Mouse (Mus musculus) MEL (cell line): ENCODE measurements around the gene Krt73. TPM values are rescaled to one million over a fixed set of nuclear protein-coding genes. Genes with fewer than 3 reads are reported as not detected.

Source experiments
- DNase-seq: peaks from one replicate; pipeline ENCODE4 v3.0.0; 2011; ENCODE audit warnings: low read depth, low spot score
- H3K27ac ChIP-seq: 2 replicates; pipeline ENCODE4 v1.5.1; 2012; ENCODE audit warnings: low read depth, mild to moderate bottlenecking, control low read depth, low read length, moderate library complexity; ENCODE audit not compliant: control insufficient read depth
- H3K27me3 ChIP-seq, 2 experiments: fragments of 150-350 bp in 1 of 2; sonication (generic) in 1 of 2; 2 replicates each; pipeline ENCODE4 v1.6.1; 2012; ENCODE audit warnings: low read length in 2 of 2, mild to moderate bottlenecking in 2 of 2, improper control_type of control experiment in 1 of 2, moderate library complexity in 1 of 2; ENCODE audit not compliant: insufficient read depth in 2 of 2, control insufficient read depth in 1 of 2
- H3K36me3 ChIP-seq, 2 experiments: 2 replicates each; pipeline ENCODE4 v1.6.1; 2012 to 2014; ENCODE audit warnings: low read length in 2 of 2, improper control_type of control experiment in 1 of 2, inconsistent platforms in 1 of 2, mild to moderate bottlenecking in 1 of 2; ENCODE audit not compliant: insufficient read depth in 2 of 2, control insufficient read depth in 1 of 2
- H3K4me1 ChIP-seq, 2 experiments: fragments of 150-350 bp in 1 of 2; sonication (generic) in 1 of 2; 2 replicates each; pipeline ENCODE4 v1.6.1; 2012; ENCODE audit warnings: low read length in 2 of 2, improper control_type of control experiment in 1 of 2, mild to moderate bottlenecking in 1 of 2; ENCODE audit not compliant: insufficient read depth in 2 of 2, control insufficient read depth in 1 of 2
- H3K4me3 ChIP-seq, 2 experiments: fragments of 150-350 bp in 1 of 2; sonication (generic) in 1 of 2; 2 replicates each; pipeline ENCODE4 v1.5.1; 2012; ENCODE audit warnings: low read depth in 2 of 2, low read length in 2 of 2, mild to moderate bottlenecking in 2 of 2, moderate library complexity in 2 of 2, control low read depth in 1 of 2, improper control_type of control experiment in 1 of 2; ENCODE audit not compliant: control insufficient read depth in 1 of 2, insufficient read depth in 1 of 2
- H3K79me2 ChIP-seq: 2 replicates; pipeline ENCODE4 v1.6.1; 2012; ENCODE audit warnings: mild to moderate bottlenecking, low read length, moderate library complexity; ENCODE audit not compliant: control insufficient read depth, poor library complexity, insufficient read depth
- H3K9ac ChIP-seq: 2 replicates; pipeline ENCODE4 v1.6.1; 2012; ENCODE audit warnings: low read depth, mild to moderate bottlenecking, control low read depth, low read length, moderate library complexity; ENCODE audit not compliant: control insufficient read depth, poor library complexity, severe bottlenecking
- H3K9me3 ChIP-seq: fragments of 150-350 bp; sonication (generic); replicated peaks from 2 replicates; pipeline ENCODE4 v1.6.1; 2012; ENCODE audit warnings: mild to moderate bottlenecking, low read length, improper control_type of control experiment, moderate library complexity; ENCODE audit not compliant: insufficient read depth
- CHD2 ChIP-seq: IDR thresholded peaks from 2 replicates; pipeline ENCODE4 v1.6.1; 2011; ENCODE audit warnings: low read length, improper control_type of control experiment
- E2F4 ChIP-seq: IDR thresholded peaks from 2 replicates; pipeline ENCODE4 v1.6.1; 2011; ENCODE audit warnings: low read depth, low read length, improper control_type of control experiment, borderline replicate concordance
- ETS1 ChIP-seq: IDR thresholded peaks from 2 replicates; pipeline ENCODE4 v1.6.1; 2012; ENCODE audit warnings: low read depth, mild to moderate bottlenecking, inconsistent platforms, low read length, improper control_type of control experiment, moderate library complexity
- HCFC1 ChIP-seq: IDR thresholded peaks from 2 replicates; pipeline ENCODE4 v1.6.1; 2012; ENCODE audit warnings: low read depth, mild to moderate bottlenecking, inconsistent platforms, low read length, improper control_type of control experiment, moderate library complexity
- KAT2A ChIP-seq: conservative IDR thresholded peaks from 2 replicates; pipeline ENCODE4 v1.6.1; 2012; ENCODE audit warnings: low read depth, low read length, improper control_type of control experiment, inconsistent platforms
- MAZ ChIP-seq: IDR thresholded peaks from 2 replicates; pipeline ENCODE4 v1.6.1; 2012; ENCODE audit warnings: low read depth, mild to moderate bottlenecking, inconsistent platforms, low read length, improper control_type of control experiment
- MEF2A ChIP-seq: IDR thresholded peaks from 2 replicates; pipeline ENCODE4 v1.6.1; 2014; ENCODE audit warnings: low read depth, mild to moderate bottlenecking, inconsistent platforms, low read length, improper control_type of control experiment; ENCODE audit not compliant: poor library complexity, insufficient replicate concordance, severe bottlenecking; ENCODE audit errors: extremely low read depth
- MYC ChIP-seq: IDR thresholded peaks from 2 replicates; pipeline ENCODE4 v1.6.1; 2011; ENCODE audit warnings: low read depth, mild to moderate bottlenecking, low read length, improper control_type of control experiment, moderate library complexity
- NELFE ChIP-seq: IDR thresholded peaks from 2 replicates; pipeline ENCODE4 v1.6.1; 2011; ENCODE audit warnings: low read depth, low read length, improper control_type of control experiment
- POLR2A ChIP-seq, 2 experiments: IDR thresholded peaks; 2 replicates each; pipeline ENCODE4 v1.6.1; 2011 to 2012; ENCODE audit warnings: low read length in 2 of 2, mild to moderate bottlenecking in 2 of 2, control low read depth in 1 of 2, improper control_type of control experiment in 1 of 2, low read depth in 1 of 2, moderate library complexity in 1 of 2; ENCODE audit not compliant: control insufficient read depth in 1 of 2, insufficient read depth in 1 of 2, poor library complexity in 1 of 2
- RAD21 ChIP-seq: IDR thresholded peaks from 2 replicates; pipeline ENCODE4 v1.6.1; 2011; ENCODE audit warnings: mild to moderate bottlenecking, low read depth, low read length, improper control_type of control experiment
- RCOR1 ChIP-seq: IDR thresholded peaks from 2 replicates; pipeline ENCODE4 v1.6.1; 2012; ENCODE audit warnings: low read depth, mild to moderate bottlenecking, inconsistent platforms, low read length, improper control_type of control experiment
- TBP ChIP-seq: IDR thresholded peaks from 2 replicates; pipeline ENCODE4 v1.8.0; 2011; ENCODE audit warnings: low read depth, low read length, improper control_type of control experiment
- TCF12 ChIP-seq: IDR thresholded peaks from 2 replicates; pipeline ENCODE4 v1.6.1; 2014; ENCODE audit warnings: low read depth, mild to moderate bottlenecking, inconsistent platforms, low read length, improper control_type of control experiment, moderate library complexity
- USF2 ChIP-seq, 2 experiments: IDR thresholded peaks; 2 replicates each; pipeline ENCODE4 v1.6.1; 2011 to 2012; ENCODE audit warnings: improper control_type of control experiment in 2 of 2, low read length in 2 of 2, borderline replicate concordance in 1 of 2, inconsistent platforms in 1 of 2, low read depth in 1 of 2, mild to moderate bottlenecking in 1 of 2; ENCODE audit not compliant: insufficient read depth in 1 of 2
- ZC3H11A ChIP-seq: IDR thresholded peaks from 2 replicates; pipeline ENCODE4 v1.6.1; 2012; ENCODE audit warnings: low read depth, mild to moderate bottlenecking, inconsistent platforms, low read length, improper control_type of control experiment
- ZNF384 ChIP-seq: IDR thresholded peaks from 2 replicates; pipeline ENCODE4 v1.6.1; 2012; ENCODE audit warnings: low read depth, mild to moderate bottlenecking, inconsistent platforms, low read length, improper control_type of control experiment
- polyA plus RNA-seq, 2 experiments: library from polyadenylated mRNA; stranded (reverse) in 1 of 2; unstranded in 1 of 2; fragments of >175 nt in 1 of 2; fragments of >200 nt in 1 of 2; gene quantifications; 2 replicates each; pipeline versions ENCODE4 v1.2.1 to v1.2.4; 2012; ENCODE audit warnings: low replicate concordance in 2 of 2, low read depth in 1 of 2; ENCODE audit not compliant: insufficient read length in 2 of 2, insufficient read depth in 1 of 2, missing spikeins in 1 of 2
- total RNA-seq: library from RNA; depleted of rRNA; stranded (reverse); fragments of 300-350 nt; gene quantifications from 2 replicates; pipeline ENCODE4 v1.2.3, GENCODE M21; 2012

Krt73 gene
- total and polyA plus RNA-seq, 3 experiments: not detected

- no peaks in the 10 kb centered on the region for H3K36me3 ChIP-seq
- no peak for TF ChIP-seq KAT2A
- no peak for TF ChIP-seq TCF12
- no peak for TF ChIP-seq TBP
- TF ChIP-seq ZC3H11A: no peak
- no peak for TF ChIP-seq HCFC1
- no peak for TF ChIP-seq CHD2
- TF ChIP-seq USF2 (IDR thresholded peaks at IDR 0.05; ENCODE audit: borderline replicate concordance in 1 of 2, insufficient read depth in 1 of 2, low read depth in 1 of 2, low read length in 2 of 2): no peak
- no peak for TF ChIP-seq MEF2A
- no peak overlapping the region for H3K4me3 ChIP-seq
- H3K27ac ChIP-seq: no peak overlapping the region
- peaks cover 0 to 4% of the 10 kb centered on the region in 2 experiments; a peak in 2 of 4 replicates for H3K27me3 ChIP-seq
- DNase-seq: no peak
- H3K9ac ChIP-seq: no peak overlapping the region
- no peaks in the 10 kb centered on the region for H3K79me2 ChIP-seq
- no peaks in the 10 kb centered on the region for H3K4me1 ChIP-seq
- no peaks in the 10 kb centered on the region for H3K9me3 ChIP-seq
Measured at GRCm38 (mm10) chr15:101845971-101846403, 43.8 kb upstream of the Krt73 start.

GRCm38 (mm10) chr15:101843192-101843591 is 41.0 kb upstream of the Krt73 start:
- no peaks in the 10 kb centered on the region for H3K4me1 ChIP-seq
- H3K79me2 ChIP-seq: no peaks in the 10 kb centered on the region
- DNase-seq: no peak
- TF ChIP-seq E2F4: no peak
- no peak for TF ChIP-seq NELFE
- TF ChIP-seq MYC: no peak
- no peak for TF ChIP-seq RCOR1
- TF ChIP-seq USF2 (IDR thresholded peaks at IDR 0.05; ENCODE audit: borderline replicate concordance in 1 of 2, insufficient read depth in 1 of 2, low read depth in 1 of 2, low read length in 2 of 2): no peak
- no peak overlapping the region for H3K4me3 ChIP-seq
- H3K9me3 ChIP-seq: no peaks in the 10 kb centered on the region
- no peak overlapping the region for H3K9ac ChIP-seq
- no peaks in the 10 kb centered on the region for H3K36me3 ChIP-seq
- H3K27me3 ChIP-seq: 0 out of 4 replicates have a peak, but pooled peaks cover 0 to 1% of the 10 kb centered on the region in 2 experiments
- no peak overlapping the region for H3K27ac ChIP-seq

- Histone ChIP-seq H3K79me2 (no peaks in the 10 kb centered on the region), H3K36me3 (no peaks in the 10 kb centered on the region), H3K27ac (no peak overlapping the region), H3K9me3 (no peaks in the 10 kb centered on the region), H3K9ac (no peak overlapping the region), H3K27me3 (peaks cover 1 to 6% of the 10 kb centered on the region in 2 experiments; a peak in 2 of 4 replicates), H3K4me3 (no peak overlapping the region), H3K4me1 (no peaks in the 10 kb centered on the region)
- DNase-seq: no peak
- TF ChIP-seq RAD21: no peak; the same call in 1 of the 2 replicates
- no peak for TF ChIP-seq ETS1
- no peak for TF ChIP-seq USF2 (IDR thresholded peaks at IDR 0.05; ENCODE audit: borderline replicate concordance in 1 of 2, insufficient read depth in 1 of 2, low read depth in 1 of 2, low read length in 2 of 2)
- no peak for TF ChIP-seq POLR2A (IDR thresholded peaks at IDR 0.05; ENCODE audit: control insufficient read depth in 1 of 2, insufficient read depth in 1 of 2, low read depth in 1 of 2, low read length in 2 of 2, poor library complexity in 1 of 2)
- no peak for TF ChIP-seq ZNF384
- no peak for TF ChIP-seq MAZ
- no peak for TF ChIP-seq CHD2
Measured at GRCm38 (mm10) chr15:101834784-101835328, 32.7 kb upstream of the Krt73 start.
